Mouse (Mus musculus) embryonic facial prominence, embryonic 11.5 days (tissue): ENCODE results near the gene T. TPM values are rescaled to one million over a fixed set of nuclear protein-coding genes. Genes with fewer than 3 reads are reported as not detected.
A peak's percentile ranks its signal among the peaks of the same experiment; 100 is the strongest.

Experiments used
- ATAC-seq: fragments of 200-750 bp; cut with Nextera tagmentation; replicated peaks from 2 replicates; pipeline ENCODE4 v1.8.0; 2017; ENCODE audit warnings: low read depth; ENCODE audit not compliant: insufficient number of reproducible peaks, low FRiP score, low TSS enrichment
- DNase-seq: peaks from one replicate; pipeline ENCODE4 v3.0.0-alpha.2; 2015; ENCODE audit warnings: low spot score
- H3K27ac ChIP-seq: fragments of 300-500 bp; sonication (generic); replicated peaks from 2 replicates; pipeline ENCODE4 v1.5.1; 2014; ENCODE audit warnings: mild to moderate bottlenecking, low read depth, low read length, control low read depth
- H3K27me3 ChIP-seq: fragments of 300-500 bp; sonication (generic); 2 replicates; pipeline ENCODE4 v1.6.1; 2014; ENCODE audit warnings: mild to moderate bottlenecking, low read length, moderate library complexity, mixed read lengths; ENCODE audit not compliant: control insufficient read depth, insufficient read depth
- H3K36me3 ChIP-seq: fragments of 300-500 bp; sonication (generic); replicated peaks from 2 replicates; pipeline ENCODE4 v1.6.1; 2014; ENCODE audit warnings: low read depth, mild to moderate bottlenecking, low read length, moderate library complexity, mixed read lengths; ENCODE audit not compliant: control insufficient read depth, insufficient read depth
- H3K4me1 ChIP-seq: fragments of 300-500 bp; sonication (generic); 2 replicates; pipeline ENCODE4 v1.6.1; 2014; ENCODE audit warnings: low read length, mixed read lengths; ENCODE audit not compliant: control insufficient read depth, insufficient read depth
- H3K4me2 ChIP-seq: fragments of 300-500 bp; sonication (generic); 2 replicates; pipeline ENCODE4 v1.6.1; 2014; ENCODE audit warnings: low read depth, mild to moderate bottlenecking, control low read depth, low read length, moderate library complexity
- H3K4me3 ChIP-seq: fragments of 300-500 bp; sonication (generic); 2 replicates; pipeline ENCODE4 v1.5.1; 2014; ENCODE audit warnings: low read depth, low read length, control low read depth
- H3K9ac ChIP-seq: fragments of 300-500 bp; sonication (generic); replicated peaks from 2 replicates; pipeline ENCODE4 v1.6.1; 2014; ENCODE audit warnings: mild to moderate bottlenecking, control low read depth, low read length
- H3K9me3 ChIP-seq: fragments of 300-500 bp; sonication (generic); replicated peaks from 2 replicates; pipeline ENCODE4 v1.6.1; 2016; ENCODE audit warnings: mild to moderate bottlenecking, low read length, inconsistent platforms, mixed read lengths; ENCODE audit not compliant: control insufficient read depth
- WGBS: fragments of 180-500 bp; shearing (Covaris S2); extraction: QIAGEN DNeasy Blood & Tissue Kit; methylation state at CpG from one replicate; pipeline ENCODE4 v1.1.7; 2014; 5-methylcytosine and 5-hydroxymethylcytosine counted together
- polyA plus RNA-seq: library from polyadenylated mRNA; unstranded; fragments of >200 nt; fragmentation: Nextera tagmentation; extraction: Ambion mirVana; gene quantifications from 2 replicates; pipeline ENCODE4 v1.2.1, GENCODE M21; 2014

T gene
- polyA plus RNA-seq, 1 experiment from 2014 or later: 0.27 TPM

DNA sequence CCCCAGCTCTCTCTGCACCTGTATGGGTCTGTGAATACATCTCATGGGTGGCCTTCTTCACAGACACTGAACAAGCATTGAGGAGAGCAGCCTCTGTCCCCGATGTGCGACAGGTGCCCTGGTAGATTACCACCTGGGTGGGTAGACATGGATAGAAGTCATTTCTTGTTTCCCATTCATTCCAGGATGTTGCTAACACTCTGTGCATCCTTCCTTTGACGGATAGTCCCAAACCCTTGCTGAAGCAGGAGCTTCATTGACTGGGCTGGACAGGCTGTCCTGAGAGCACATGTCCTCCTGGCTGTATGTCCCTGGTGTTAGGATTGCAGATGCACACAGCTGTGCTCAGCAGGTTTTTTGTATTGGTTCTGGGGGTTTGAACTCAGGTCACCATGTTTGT is 33.5 kb downstream of the T start:
- Histone ChIP-seq H3K4me3 (no peak overlapping the region), H3K27ac (no peak overlapping the region), H3K36me3 (no peaks in the 10 kb centered on the region), H3K9me3 (no peaks in the 10 kb centered on the region), H3K27me3 (no peaks in the 10 kb centered on the region), H3K9ac (no peak overlapping the region), H3K4me2 (no peak overlapping the region), H3K4me1 (no peaks in the 10 kb centered on the region)
- DNase-seq (no peak), ATAC-seq (no peak)
- 86% methylated on average over 3 of the region's 3 CpGs for WGBS

DNA sequence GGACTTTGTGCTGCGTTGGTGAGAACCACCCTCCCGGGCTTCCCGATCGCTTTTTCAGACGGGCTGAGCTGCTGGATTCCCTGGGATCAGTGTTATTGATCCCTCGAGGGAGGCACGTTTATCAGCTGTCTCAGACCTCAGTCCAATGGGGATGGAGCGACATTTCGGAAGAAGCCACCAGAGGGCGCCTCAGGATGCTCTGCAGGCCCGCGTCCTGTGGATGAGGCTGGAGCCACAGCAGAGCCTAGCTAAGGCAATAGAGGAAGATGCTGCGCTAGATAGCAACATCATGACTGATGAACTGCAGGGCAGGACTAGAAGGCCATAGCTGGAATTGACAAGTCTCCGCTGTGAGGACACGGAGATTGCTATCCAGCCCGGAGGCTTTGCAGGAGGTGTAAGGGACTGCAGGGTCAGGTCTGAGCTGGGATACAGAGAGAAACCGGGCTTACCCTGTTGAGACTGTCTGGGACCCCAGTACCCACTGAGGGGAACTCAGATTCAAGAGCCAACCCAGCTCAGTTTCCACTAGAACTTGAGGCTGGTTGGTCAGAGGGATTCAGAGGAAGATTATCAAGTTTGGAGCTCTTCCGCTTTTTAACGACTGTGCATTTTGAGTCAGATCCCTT is 34.6 kb downstream of the T start:
- Histone ChIP-seq H3K36me3 (no peaks in the 10 kb centered on the region), H3K9ac (no peak overlapping the region), H3K27me3 (no peaks in the 10 kb centered on the region), H3K9me3 (no peaks in the 10 kb centered on the region), H3K4me3 (no peak overlapping the region), H3K4me1 (no peaks in the 10 kb centered on the region), H3K4me2 (no peak overlapping the region), H3K27ac (no peak overlapping the region)
- 15% methylated on average over 19 of the region's 19 CpGs for WGBS
- DNase-seq (peak; percentile 89), ATAC-seq (peak; percentile 29; the same call in 1 of the 2 replicates)

DNA sequence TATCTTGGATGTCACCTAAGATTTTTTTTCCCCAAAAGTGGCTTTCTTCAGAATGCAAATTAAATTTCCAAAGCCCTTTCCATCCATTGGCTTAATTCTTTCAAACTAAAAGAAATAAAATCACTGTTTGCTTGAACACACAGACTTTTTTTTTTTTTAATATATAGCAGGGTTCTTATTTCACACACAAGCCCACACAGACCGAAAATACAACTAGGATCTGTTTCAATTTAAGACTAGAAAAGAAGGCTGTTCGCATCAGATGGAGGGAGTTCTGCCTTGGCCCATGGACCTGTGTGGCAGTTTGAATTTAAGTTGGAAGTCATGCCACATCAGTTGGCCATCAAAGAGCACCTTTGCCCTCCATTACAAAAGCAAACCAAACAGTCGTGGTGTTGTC is 44.3 kb downstream of the T start:
- Histone ChIP-seq H3K4me2 (no peak overlapping the region), H3K36me3 (no peaks in the 10 kb centered on the region), H3K27ac (no peak overlapping the region), H3K27me3 (no peaks in the 10 kb centered on the region), H3K4me3 (no peak overlapping the region), H3K9ac (no peak overlapping the region), H3K9me3 (no peaks in the 10 kb centered on the region), H3K4me1 (no peaks in the 10 kb centered on the region)
- DNase-seq (no peak), ATAC-seq (no peak)
- 74% methylated on average over 3 of the region's 3 CpGs for WGBS

DNA sequence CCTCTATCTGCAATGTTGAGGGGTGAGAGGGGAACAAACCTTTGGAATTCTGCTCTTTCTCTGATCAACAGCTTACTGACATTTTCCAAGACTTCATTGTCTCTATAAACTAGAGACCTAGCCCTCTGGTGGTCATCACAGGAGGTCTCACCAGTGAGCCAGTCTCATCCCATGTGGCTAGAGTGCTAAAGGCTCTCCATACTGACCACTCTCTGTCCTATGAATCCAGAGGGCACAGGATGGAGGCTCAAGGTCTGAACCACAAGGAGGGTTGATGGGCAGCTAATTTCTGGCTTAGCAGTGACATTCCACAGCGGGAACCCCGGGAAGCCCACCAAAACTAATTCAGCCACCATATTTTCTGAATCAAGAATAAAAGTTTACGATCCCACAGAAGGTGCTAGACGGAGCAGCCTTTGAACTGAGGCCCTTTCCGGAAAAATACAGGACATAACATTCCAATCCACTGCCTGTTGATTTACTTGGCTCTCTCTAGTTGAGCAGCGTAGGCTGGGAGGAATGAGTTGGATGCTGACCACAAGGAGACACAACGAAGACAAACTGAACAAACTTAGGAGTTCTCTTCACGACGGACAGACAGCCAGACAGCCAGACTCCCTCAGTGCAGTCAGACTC is 45.4 kb downstream of the T start:
- DNase-seq (no peak), ATAC-seq (no peak)
- no peaks in the 10 kb centered on the region for H3K9me3 ChIP-seq
- H3K9ac ChIP-seq: no peak overlapping the region
- H3K27me3 ChIP-seq: no peaks in the 10 kb centered on the region
- no peak overlapping the region for H3K27ac ChIP-seq
- H3K4me2 ChIP-seq: no peak overlapping the region
- WGBS: 89% methylated on average over 9 of the region's 9 CpGs
- H3K36me3 ChIP-seq: no peaks in the 10 kb centered on the region
- H3K4me3 ChIP-seq: no peak overlapping the region
- H3K4me1 ChIP-seq: no peaks in the 10 kb centered on the region

DNA sequence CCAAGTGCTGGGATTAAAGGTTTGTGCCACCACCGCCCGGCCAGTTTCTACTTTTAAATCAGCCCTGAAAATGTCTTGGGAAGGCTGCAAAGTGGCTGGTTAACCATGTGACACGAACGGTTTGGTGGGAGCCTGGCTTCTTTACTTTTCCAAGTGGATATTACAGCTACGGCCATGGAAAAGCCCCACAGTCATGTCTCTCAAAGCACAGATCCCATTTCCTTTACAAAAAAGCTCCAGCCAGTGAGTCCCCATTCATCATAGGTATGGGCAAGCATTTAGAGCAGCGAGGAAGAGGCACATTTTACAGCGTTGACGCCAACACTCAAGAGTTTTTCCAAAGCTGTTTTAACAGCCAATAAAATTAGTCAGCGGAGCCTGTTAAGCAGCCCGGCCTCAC is 47.6 kb downstream of the T start:
- no peaks in the 10 kb centered on the region for H3K9me3 ChIP-seq
- ATAC-seq (no peak), DNase-seq (no peak)
- H3K27me3 ChIP-seq: no peaks in the 10 kb centered on the region
- 88% methylated on average over 10 of the region's 10 CpGs for WGBS
- H3K9ac ChIP-seq: no peak overlapping the region
- H3K4me2 ChIP-seq: no peak overlapping the region
- no peak overlapping the region for H3K4me3 ChIP-seq
- H3K4me1 ChIP-seq: no peaks in the 10 kb centered on the region
- no peak overlapping the region for H3K27ac ChIP-seq
- H3K36me3 ChIP-seq: no peaks in the 10 kb centered on the region

DNA sequence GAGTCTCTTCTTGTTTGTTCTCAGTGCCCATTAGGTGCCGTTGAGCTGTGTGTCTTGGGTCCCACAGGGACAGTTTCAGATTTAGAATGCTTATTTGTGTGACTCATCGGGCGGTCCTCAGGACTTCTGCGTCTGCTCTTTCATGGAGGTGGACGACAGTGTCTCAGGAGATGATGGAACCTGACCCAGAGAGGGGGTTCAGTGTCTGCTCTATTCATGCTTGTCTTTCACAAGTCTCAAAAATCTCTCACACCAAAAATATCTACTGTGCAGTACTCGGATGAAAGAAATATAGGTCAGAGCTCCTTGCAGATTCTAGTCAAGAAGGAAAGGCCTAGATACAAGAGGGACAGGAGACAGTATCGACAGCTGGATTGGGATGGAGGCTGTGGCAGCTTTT is 48.7 kb downstream of the T start:
- no peak overlapping the region for H3K4me3 ChIP-seq
- ATAC-seq (no peak), DNase-seq (no peak)
- H3K9ac ChIP-seq: no peak overlapping the region
- H3K4me2 ChIP-seq: no peak overlapping the region
- H3K27ac ChIP-seq: no peak overlapping the region
- no peaks in the 10 kb centered on the region for H3K36me3 ChIP-seq
- no peaks in the 10 kb centered on the region for H3K9me3 ChIP-seq
- no peaks in the 10 kb centered on the region for H3K27me3 ChIP-seq
- WGBS: 86% methylated on average over 7 of the region's 7 CpGs
- H3K4me1 ChIP-seq: no peaks in the 10 kb centered on the region

DNA sequence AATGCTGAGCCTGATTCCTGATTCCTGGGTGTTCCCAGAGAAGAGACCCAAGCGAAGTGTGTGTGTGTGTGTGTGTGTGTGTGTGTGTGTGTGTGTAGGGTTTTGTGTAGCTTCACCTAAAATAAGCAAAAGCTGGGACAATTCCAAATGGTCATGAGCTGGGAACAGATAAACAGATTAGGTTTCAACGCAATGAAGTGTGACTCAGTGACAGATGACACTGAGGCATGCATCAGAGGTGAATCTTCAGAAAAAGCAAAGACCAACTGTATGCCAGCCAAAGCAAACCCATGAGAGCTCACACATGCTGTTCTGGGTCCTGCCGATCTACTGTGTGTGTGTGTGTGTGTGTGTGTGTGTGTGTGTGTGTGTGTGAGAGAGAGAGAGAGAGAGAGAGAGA is 50.0 kb downstream of the T start:
- WGBS: 69% methylated on average over 3 of the region's 3 CpGs
- Histone ChIP-seq H3K4me2 (no peak overlapping the region), H3K9me3 (no peaks in the 10 kb centered on the region)

DNA sequence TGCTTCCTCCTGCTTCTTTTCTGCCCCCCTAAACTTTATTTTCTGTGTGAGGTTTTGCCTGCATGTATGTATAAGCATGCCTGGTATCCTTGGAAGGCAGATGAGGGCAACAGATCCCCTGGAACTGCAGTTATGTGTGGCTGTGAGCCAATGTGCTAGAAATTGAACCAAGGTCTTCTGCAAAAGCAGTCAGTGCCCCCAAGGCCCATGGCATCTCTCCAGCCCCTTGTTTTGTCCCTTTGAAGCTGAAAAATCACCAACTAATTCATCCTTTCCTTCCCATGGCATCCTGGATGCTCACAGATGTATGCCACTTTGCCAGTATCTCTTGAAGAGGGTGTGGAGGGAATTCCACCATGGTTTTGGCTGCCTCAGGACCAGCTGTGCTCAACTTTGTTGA is 50.9 kb downstream of the T start:
- Histone ChIP-seq H3K9ac (no peak overlapping the region), H3K9me3 (no peaks in the 10 kb centered on the region), H3K27ac (no peak overlapping the region), H3K4me2 (no peak overlapping the region), H3K4me1 (no peaks in the 10 kb centered on the region), H3K36me3 (no peaks in the 10 kb centered on the region), H3K4me3 (no peak overlapping the region), H3K27me3 (no peaks in the 10 kb centered on the region)
- DNase-seq: no peak
- ATAC-seq: no peak

More for the DNA sequence above, 50.0 kb downstream of the T start:
- H3K9ac ChIP-seq: no peak overlapping the region
- H3K27me3 ChIP-seq: no peaks in the 10 kb centered on the region
- ATAC-seq (no peak), DNase-seq (no peak)
- H3K27ac ChIP-seq: no peak overlapping the region
- H3K4me3 ChIP-seq: no peak overlapping the region
- H3K4me1 ChIP-seq: no peaks in the 10 kb centered on the region
- H3K36me3 ChIP-seq: no peaks in the 10 kb centered on the region
